Mouse (Mus musculus) liver, postnatal 0 days (tissue): ENCODE results near the gene Mybpc3.

Experiments
- CTCF ChIP-seq: sonication (generic); IDR thresholded peaks from 2 replicates; pipeline ENCODE4 v1.5.1; 2016; ENCODE audit warnings: antibody characterized with exemption, low read depth
- EP300 ChIP-seq: IDR thresholded peaks from 2 replicates; pipeline ENCODE4 v1.6.1; 2016; ENCODE audit warnings: antibody characterized with exemption, low read depth, mild to moderate bottlenecking

GRCm38 (mm10) chr2:91143401-91143800, 25.5 kb downstream of the Mybpc3 start:
- TF ChIP-seq CTCF (no peak), EP300 (no peak)
